Mouse (Mus musculus): ENCODE data around the gene Nrcam. TPM values are rescaled to one million over a fixed set of nuclear protein-coding genes. Genes with fewer than 3 reads are reported as not detected.
"Not testable (repeated sequence)": the region's sequence is repeated elsewhere in the genome, so short reads cannot be mapped to it uniquely, and the experiment has no call there.

Nrcam gene
- polyA plus RNA-seq (2016; fragmentation: Nextera tagmentation; extraction: Ambion mirVana), result 0.94 and 1.2 TPM in 2 replicates

DNA sequence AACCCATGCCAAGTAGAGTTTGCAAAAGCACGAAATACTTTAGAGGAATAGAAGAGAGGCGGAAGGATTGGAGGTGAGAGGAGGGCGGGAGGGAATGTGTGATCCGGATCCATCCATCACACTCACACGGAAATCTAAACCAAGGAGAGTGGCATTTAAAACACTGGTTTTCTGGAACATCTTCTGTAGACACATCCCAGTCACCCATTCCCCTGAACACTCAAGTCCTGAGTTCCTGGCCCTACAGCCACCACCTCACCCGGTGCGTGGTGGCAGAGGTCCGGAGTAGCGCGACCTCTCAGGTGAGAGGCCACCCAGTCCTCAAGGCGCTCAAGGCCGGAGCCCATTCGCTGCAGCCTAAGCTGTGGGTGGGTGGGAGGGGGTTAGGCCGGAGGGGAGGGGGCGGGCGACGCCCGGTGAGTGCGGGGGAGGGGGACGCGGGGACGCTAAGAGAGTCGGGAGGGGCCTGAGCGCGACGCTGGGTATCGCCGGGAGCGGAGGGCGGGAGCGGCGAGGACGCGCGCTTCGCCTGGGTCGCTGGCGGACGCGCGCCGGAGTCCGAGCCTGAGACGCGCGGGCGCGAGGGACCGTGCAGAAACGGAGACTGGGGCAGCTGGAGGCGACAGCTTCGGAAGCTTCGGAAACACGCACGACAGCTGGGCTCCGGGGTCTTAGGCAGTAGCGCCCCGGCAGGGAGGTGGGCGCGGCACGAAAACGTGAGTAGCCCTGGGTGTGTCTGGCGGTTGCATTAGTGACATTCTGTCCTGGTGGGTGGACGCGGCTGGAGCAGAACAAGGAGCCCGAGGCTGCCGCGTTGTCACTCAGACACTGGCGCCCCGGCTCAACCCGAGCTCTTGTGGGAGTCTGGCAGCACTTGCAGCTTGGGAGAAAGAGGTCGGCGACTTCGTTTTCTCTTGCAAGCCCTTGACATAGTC lies at the start of gene Nrcam:
Gene Nrcam, plus strand, starts transcription at position 505 of the 935 bp plus-strand sequence.
- peaks cover 36% of the 10 kb centered on the region for H3K27me3 ChIP-seq (ENCODE audit: insufficient read depth, poor library complexity, severe bottlenecking)
- peak within 1 kb of the TSS; percentile 73 for H3K4me3 ChIP-seq
- H3K36me3 ChIP-seq, result no peaks in the 10 kb centered on the region
- H3K4me1 ChIP-seq, result peaks cover 14% of the 10 kb centered on the region
- DNase-seq (ENCODE audit: low spot score), result peak; percentile 82
- H3K27ac ChIP-seq, result peak within 1 kb of the TSS; percentile 64
- no peaks in the 10 kb centered on the region for H3K9me3 ChIP-seq
- 2% methylated on average over 67 of the region's 74 CpGs for WGBS

DNA sequence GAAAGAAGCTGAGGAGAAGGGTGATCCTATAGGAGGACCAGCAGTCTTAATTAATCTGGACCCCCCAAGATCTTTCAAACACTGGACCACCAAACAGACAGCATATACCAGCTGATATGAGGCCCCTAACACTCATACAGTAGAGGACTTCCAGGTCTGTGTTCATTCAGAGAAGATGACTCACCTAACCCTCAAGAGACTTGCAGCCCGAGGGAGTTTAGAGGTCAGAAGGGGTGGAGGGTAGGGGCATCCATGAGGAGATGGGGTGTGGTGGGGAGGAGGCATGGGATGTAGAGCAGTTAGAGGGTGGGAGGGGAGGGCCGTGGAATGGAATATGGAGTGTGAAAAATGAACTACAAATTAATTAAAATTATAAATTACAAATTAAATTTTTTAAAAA lies 48.5 kb upstream of the Nrcam start:
- H3K27ac ChIP-seq; H3K27me3 ChIP-seq (ENCODE audit: insufficient read depth, poor library complexity, severe bottlenecking); DNase-seq (ENCODE audit: low spot score); H3K4me1 ChIP-seq; H3K4me3 ChIP-seq; H3K36me3 ChIP-seq; H3K9me3 ChIP-seq: not testable (repeated sequence)
- WGBS, result 54% methylated on average over 2 of the region's 2 CpGs

DNA sequence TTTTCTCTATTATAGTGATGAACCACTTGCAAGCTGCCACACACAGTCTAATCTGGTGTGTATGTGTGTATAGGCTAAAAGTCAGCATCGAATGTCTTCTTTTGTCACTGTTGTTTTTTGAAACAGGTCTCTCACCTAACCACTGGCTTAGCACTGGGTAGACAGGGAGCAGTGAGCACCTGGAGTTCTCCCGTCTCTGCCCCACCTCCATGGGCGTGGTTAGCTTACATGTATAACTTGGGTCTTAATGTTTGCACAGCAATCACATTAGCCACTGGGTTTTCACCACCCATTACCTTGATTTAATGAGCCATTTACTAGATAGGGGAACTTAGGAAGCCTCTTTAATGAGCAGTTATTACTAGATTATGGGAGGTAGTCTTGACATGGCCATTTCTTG lies 47.2 kb upstream of the Nrcam start:
- no peaks in the 10 kb centered on the region for H3K36me3 ChIP-seq
- no peak overlapping the region for H3K27ac ChIP-seq
- DNase-seq (ENCODE audit: low spot score), result no peak
- H3K4me1 ChIP-seq, result 0 out of 2 replicates have a peak, but pooled peaks cover 5% of the 10 kb centered on the region
- no peaks in the 10 kb centered on the region for H3K27me3 ChIP-seq (ENCODE audit: insufficient read depth, poor library complexity, severe bottlenecking)
- 85% methylated on average over 3 of the region's 3 CpGs for WGBS
- no peak overlapping the region for H3K4me3 ChIP-seq
- H3K9me3 ChIP-seq, result no peaks in the 10 kb centered on the region

DNA sequence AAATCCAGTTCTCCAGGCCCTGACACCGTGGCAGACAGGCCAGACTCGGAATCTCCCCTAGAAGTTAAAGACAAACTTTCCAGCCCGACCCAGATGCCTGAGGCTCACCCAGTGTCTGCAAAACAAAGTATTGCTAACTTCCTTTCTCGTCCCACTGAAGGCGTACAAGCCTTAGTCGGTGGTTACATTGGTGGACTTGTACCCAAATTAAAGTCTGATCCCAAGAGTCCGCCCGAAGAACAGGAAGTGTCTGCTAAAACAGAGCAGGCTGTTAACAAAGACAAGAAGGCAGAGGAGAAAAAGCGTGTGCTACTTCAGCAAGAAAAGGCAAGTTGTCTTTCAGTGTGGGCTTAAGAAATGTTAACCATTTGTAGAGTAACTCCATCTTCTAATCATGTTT lies 45.3 kb upstream of the Nrcam start:
- H3K4me3 ChIP-seq, result no peak overlapping the region
- WGBS, result 54% methylated on average over 9 of the region's 9 CpGs
- no peak for DNase-seq (ENCODE audit: low spot score)
- H3K4me1 ChIP-seq, result 0 out of 2 replicates have a peak, but pooled peaks cover 5% of the 10 kb centered on the region
- no peaks in the 10 kb centered on the region for H3K9me3 ChIP-seq
- H3K36me3 ChIP-seq, result 0 out of 2 replicates have a peak, but pooled peaks cover 3% of the 10 kb centered on the region
- no peak overlapping the region for H3K27ac ChIP-seq
- H3K27me3 ChIP-seq (ENCODE audit: insufficient read depth, poor library complexity, severe bottlenecking), result no peaks in the 10 kb centered on the region

DNA sequence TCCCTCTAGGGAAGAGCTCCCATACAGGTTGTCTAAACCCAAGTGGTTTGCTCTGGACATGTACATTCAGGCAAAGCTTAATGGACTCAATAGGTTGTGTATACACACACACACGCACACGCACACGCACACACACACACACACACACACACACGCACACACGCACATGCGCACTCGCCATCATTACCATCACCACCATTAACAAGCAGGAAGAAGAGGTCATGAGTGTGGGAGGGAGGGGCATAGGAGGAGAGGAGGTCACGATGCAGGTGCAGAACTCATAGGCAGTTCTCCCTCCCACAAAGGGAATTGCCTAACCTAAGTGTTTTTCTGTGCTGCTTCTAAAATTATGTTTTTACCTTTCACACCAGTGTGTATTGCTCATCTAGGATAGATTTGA lies 41.7 kb upstream of the Nrcam start:
- Histone ChIP-seq H3K27ac (no peak overlapping the region), H3K27me3 (ENCODE audit: insufficient read depth, poor library complexity, severe bottlenecking) (no peaks in the 10 kb centered on the region), H3K4me3 (no peak overlapping the region), H3K36me3 (peaks cover 10% of the 10 kb centered on the region), H3K9me3 (no peaks in the 10 kb centered on the region), H3K4me1 (no peaks in the 10 kb centered on the region)
- no peak for DNase-seq (ENCODE audit: low spot score)
- WGBS, result 93% methylated on average over 8 of the region's 8 CpGs

DNA sequence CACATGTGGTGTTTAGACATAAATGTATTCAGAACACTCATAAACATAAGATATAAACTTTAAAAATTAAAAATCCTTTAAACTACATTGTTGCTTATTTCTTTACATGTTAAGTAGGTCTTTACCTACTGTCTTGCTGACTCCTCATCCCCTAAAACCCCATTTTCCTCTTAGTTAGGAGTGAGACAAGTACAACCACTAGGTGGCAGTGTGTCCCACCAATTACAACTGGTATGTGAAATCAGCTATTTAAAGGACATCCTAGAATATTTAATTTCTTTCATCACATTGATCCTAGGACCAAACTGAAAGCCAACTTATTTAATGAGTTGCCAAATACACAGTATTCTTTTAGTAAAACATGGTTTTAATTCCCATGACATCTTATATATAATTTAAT lies 36.4 kb upstream of the Nrcam start:
- Histone ChIP-seq H3K4me3 (no peak overlapping the region), H3K36me3 (peaks cover 16% of the 10 kb centered on the region), H3K4me1 (no peaks in the 10 kb centered on the region), H3K9me3 (no peaks in the 10 kb centered on the region), H3K27me3 (ENCODE audit: insufficient read depth, poor library complexity, severe bottlenecking) (no peaks in the 10 kb centered on the region), H3K27ac (no peak overlapping the region)
- no peak for DNase-seq (ENCODE audit: low spot score)

DNA sequence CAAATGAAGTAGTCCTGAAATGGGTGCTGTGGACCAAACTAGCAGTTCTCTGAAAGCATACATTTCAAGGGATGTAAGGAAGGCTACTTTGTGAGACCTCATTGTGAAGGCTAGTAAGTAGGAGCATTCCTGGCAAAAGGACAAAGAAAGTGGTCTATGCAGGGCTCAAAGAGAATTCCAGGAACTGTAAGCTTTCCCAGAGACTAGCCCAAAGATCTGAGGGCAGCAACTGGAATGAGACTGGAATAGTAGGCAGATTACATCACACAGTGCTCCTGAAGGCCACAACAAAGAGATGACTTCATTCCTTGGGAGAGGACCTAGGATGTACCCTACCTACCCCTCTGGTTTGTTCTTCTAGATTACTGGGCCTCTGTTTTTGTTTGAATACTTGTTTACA lies 27.9 kb upstream of the Nrcam start:
- DNase-seq (ENCODE audit: low spot score), result no peak
- H3K4me1 ChIP-seq, result no peaks in the 10 kb centered on the region
- peaks cover 21% of the 10 kb centered on the region; the same call in 1 of the 2 replicates for H3K36me3 ChIP-seq
- H3K27ac ChIP-seq, result no peak overlapping the region
- no peaks in the 10 kb centered on the region for H3K9me3 ChIP-seq
- no peak overlapping the region for H3K4me3 ChIP-seq
- H3K27me3 ChIP-seq (ENCODE audit: insufficient read depth, poor library complexity, severe bottlenecking), result no peaks in the 10 kb centered on the region

DNA sequence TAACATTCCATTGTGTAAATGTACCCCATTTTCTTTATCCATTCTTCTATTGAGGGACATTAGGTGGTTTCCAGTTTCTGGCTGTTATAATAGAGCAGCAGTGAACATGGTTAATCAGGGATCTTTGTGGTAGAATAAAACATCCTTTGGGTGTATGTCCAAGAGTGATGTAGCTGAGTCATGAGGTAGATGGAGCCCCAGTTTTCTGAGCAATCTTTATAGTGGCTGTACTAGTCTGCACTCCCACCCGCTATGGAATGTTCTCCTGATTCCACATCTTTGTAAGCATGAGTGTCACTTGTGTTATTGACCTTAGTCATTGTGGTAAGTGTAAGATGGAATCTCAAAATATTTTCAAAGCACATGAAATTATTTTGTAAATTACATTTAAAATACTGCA lies 24.7 kb upstream of the Nrcam start:
- no peak overlapping the region for H3K4me3 ChIP-seq

DNA sequence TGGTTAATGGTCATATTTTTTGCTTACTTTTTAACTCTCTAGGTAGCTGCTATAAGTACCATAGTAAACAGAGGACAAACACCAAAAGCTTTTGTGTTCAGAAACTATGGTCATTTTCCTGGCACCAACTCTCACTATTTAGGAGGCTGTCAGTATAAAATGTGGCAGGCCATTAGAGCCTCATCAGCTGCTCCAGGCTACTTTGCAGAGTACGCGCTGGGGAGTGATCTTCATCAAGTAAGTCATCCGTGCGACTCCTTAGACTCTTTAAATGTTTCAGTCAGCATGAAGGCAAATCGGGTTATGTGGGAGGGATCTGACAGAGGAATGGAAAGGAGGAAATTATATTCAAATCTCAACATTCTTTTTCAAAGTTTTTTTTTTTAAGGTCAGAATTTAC lies 23.8 kb upstream of the Nrcam start:
- Histone ChIP-seq H3K27ac (no peak overlapping the region), H3K4me1 (0 out of 2 replicates have a peak, but pooled peaks cover 3% of the 10 kb centered on the region), H3K9me3 (no peaks in the 10 kb centered on the region), H3K27me3 (ENCODE audit: insufficient read depth, poor library complexity, severe bottlenecking) (no peaks in the 10 kb centered on the region), H3K4me3 (no peak overlapping the region), H3K36me3 (peaks cover 25% of the 10 kb centered on the region)
- WGBS, result 87% methylated on average over 5 of the region's 5 CpGs
- no peak for DNase-seq (ENCODE audit: low spot score)

More for the DNA sequence above, 24.7 kb upstream of the Nrcam start:
- Histone ChIP-seq H3K27ac (no peak overlapping the region), H3K27me3 (ENCODE audit: insufficient read depth, poor library complexity, severe bottlenecking) (no peaks in the 10 kb centered on the region), H3K9me3 (no peaks in the 10 kb centered on the region), H3K36me3 (peaks cover 26% of the 10 kb centered on the region), H3K4me1 (0 out of 2 replicates have a peak, but pooled peaks cover 3% of the 10 kb centered on the region)
- DNase-seq (ENCODE audit: low spot score), result no peak
- 93% methylated on average over 1 of the region's 1 CpGs for WGBS

DNA sequence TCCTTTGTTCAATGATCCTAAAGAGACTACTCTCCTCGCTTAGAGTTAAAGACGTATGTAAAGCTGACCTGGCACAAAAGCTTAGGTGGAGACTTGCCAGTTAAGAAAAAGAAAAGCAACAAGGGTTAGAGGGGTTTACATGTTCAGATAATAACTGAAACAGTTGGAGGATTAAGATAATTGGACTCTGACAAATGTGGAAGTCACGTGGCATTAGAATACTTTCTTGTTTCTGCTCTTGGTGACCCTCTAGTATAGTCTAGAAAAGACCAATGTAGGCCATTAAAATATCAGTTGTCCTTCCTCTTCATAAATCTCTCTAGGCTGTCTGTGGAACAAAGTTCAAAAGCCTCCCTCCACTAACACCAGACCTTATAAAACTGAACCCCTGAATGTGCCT lies 20.5 kb upstream of the Nrcam start:
- WGBS, result 89% methylated on average over 3 of the region's 3 CpGs
- Histone ChIP-seq H3K36me3 (peaks cover 23% of the 10 kb centered on the region), H3K4me3 (no peak overlapping the region)

DNA sequence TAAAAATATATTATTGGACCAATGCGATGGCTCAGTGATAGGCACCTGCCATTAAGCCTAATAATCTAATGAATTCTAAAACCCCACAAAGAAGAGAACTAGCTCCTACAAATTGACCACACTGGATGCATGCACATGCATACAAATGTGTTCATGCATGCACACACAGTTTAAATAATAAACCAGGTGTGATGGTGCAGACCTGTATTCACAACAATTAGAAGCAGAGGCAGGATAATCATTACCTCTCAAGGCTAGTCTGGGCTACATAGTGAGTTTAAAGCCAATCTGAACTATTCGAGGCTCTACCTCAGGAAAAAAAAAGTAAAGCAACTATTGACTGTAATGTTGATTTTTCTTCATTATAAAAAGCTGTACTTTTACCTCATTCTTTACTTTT lies 13.5 kb upstream of the Nrcam start:
- Histone ChIP-seq H3K4me1 (no peaks in the 10 kb centered on the region), H3K9me3 (no peaks in the 10 kb centered on the region), H3K27me3 (ENCODE audit: insufficient read depth, poor library complexity, severe bottlenecking) (no peaks in the 10 kb centered on the region), H3K36me3 (peaks cover 11% of the 10 kb centered on the region; the same call in 1 of the 2 replicates), H3K27ac (no peak overlapping the region), H3K4me3 (no peak overlapping the region)
- 89% methylated on average over 2 of the region's 2 CpGs for WGBS
- no peak for DNase-seq (ENCODE audit: low spot score)

More for the DNA sequence above, 20.5 kb upstream of the Nrcam start:
- Histone ChIP-seq H3K27ac (no peak overlapping the region), H3K27me3 (ENCODE audit: insufficient read depth, poor library complexity, severe bottlenecking) (no peaks in the 10 kb centered on the region), H3K9me3 (no peaks in the 10 kb centered on the region), H3K4me1 (0 out of 2 replicates have a peak, but pooled peaks cover 3% of the 10 kb centered on the region)
- no peak for DNase-seq (ENCODE audit: low spot score)

DNA sequence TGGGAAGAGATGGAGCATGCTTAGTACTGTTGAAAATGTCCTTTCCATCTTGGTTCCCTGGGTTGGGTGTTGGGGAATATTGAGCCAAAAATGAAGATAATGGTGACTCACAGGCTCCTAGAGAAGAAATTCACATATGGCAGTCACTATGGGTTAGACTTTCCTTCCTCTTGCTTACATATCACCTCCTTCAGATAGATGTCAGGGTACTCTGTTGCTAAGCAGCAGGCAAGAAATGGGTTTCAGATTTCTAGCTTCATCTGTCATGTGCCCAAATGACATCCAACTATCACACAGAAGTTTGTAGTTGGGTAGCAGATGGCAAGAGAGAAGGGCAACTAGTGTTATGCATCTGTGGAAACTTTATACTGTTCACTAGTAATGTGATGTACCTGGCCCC lies 3.6 kb upstream of the Nrcam start:
- no peak overlapping the region for H3K27ac ChIP-seq
- no peaks in the 10 kb centered on the region for H3K36me3 ChIP-seq
- no peaks in the 10 kb centered on the region for H3K9me3 ChIP-seq
- H3K27me3 ChIP-seq (ENCODE audit: insufficient read depth, poor library complexity, severe bottlenecking), result peaks cover 16% of the 10 kb centered on the region
- H3K4me3 ChIP-seq, result no peak overlapping the region
- no peak for DNase-seq (ENCODE audit: low spot score)
- H3K4me1 ChIP-seq, result peaks cover 9% of the 10 kb centered on the region

DNA sequence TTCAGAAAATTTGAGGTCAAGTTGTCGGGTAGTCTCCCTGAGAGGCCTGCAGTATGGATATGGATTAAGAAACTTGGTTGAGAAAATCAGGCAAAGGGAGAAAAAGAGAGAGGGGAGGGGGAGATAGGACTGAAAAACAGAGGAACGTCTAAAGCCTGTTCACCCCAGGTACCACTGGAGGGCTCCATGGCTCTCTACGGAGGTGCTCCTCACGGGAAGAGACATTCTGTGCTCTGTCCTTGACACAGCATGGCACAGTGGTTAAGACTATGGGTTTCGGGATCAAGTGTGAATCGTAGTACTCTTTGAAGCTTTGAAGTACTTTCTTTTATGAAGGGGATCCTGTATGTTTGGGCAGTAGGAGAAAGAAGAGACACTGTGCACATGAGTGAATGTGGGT lies 1.2 kb upstream of the Nrcam start:
- Histone ChIP-seq H3K4me3 (no peak overlapping the region), H3K9me3 (no peaks in the 10 kb centered on the region), H3K4me1 (peaks cover 14% of the 10 kb centered on the region), H3K27me3 (ENCODE audit: insufficient read depth, poor library complexity, severe bottlenecking) (peaks cover 36% of the 10 kb centered on the region), H3K36me3 (no peaks in the 10 kb centered on the region), H3K27ac (no peak overlapping the region)
- 28% methylated on average over 6 of the region's 6 CpGs for WGBS
- no peak for DNase-seq (ENCODE audit: low spot score)

Data from heart, embryonic 10.5 days (tissue).